Mouse (Mus musculus) E14TG2a.4 (cell line): ENCODE data around the gene Tuba1b.

ENCODE experiments used
- H3K27me3 ChIP-seq: 2 replicates; pipeline ENCODE4 v1.6.1; 2014; ENCODE audit warnings: low read length, control low read depth; ENCODE audit not compliant: insufficient read depth
- H3K36me3 ChIP-seq: 2 replicates; pipeline ENCODE4 v1.6.1; 2014; ENCODE audit warnings: low read length, control low read depth; ENCODE audit not compliant: insufficient read depth
- H3K4me1 ChIP-seq: replicated peaks from 2 replicates; pipeline ENCODE4 v1.6.1; 2014; ENCODE audit warnings: low read depth, low read length, control low read depth
- H3K4me3 ChIP-seq: replicated peaks from 2 replicates; pipeline ENCODE4 v1.5.1; 2014; ENCODE audit warnings: mild to moderate bottlenecking, low read length
- H3K9me3 ChIP-seq: 2 replicates; pipeline ENCODE4 v1.6.1; 2014; ENCODE audit warnings: low read length, control low read depth
- CTCF ChIP-seq: conservative IDR thresholded peaks from 2 replicates; pipeline ENCODE4 v1.5.1; 2014; ENCODE audit warnings: low read length
- NANOG ChIP-seq: IDR thresholded peaks from 2 replicates; pipeline ENCODE4 v1.6.1; 2014; ENCODE audit warnings: borderline replicate concordance, low read length, mixed read lengths
- POU5F1 ChIP-seq: IDR thresholded peaks from 2 replicates; pipeline ENCODE4 v1.6.1; 2014; ENCODE audit warnings: low read length, borderline replicate concordance

Tuba1b gene

GRCm38 (mm10) chr15:98934217-98934839 is at the start of gene Tuba1b:
TSS of gene Tuba1b (minus strand) at chr15:98934565.
- H3K4me1 ChIP-seq = peaks cover 37% of the 10 kb centered on the region
- H3K27me3 ChIP-seq = no peaks in the 10 kb centered on the region
- TF ChIP-seq POU5F1 (no peak), CTCF (no peak), NANOG (no peak)
- peaks cover 39% of the 10 kb centered on the region for H3K36me3 ChIP-seq
- H3K9me3 ChIP-seq = no peaks in the 10 kb centered on the region
- H3K4me3 ChIP-seq = peak within 1 kb of the TSS; percentile 96

- H3K27me3 ChIP-seq = no peaks in the 10 kb centered on the region
- H3K9me3 ChIP-seq = no peaks in the 10 kb centered on the region
- H3K4me3 ChIP-seq = peak overlapping the region; percentile 30
- no peak for TF ChIP-seq CTCF
- TF ChIP-seq NANOG = no peak
- no peak for TF ChIP-seq POU5F1
- no peaks in the 10 kb centered on the region for H3K36me3 ChIP-seq
- H3K4me1 ChIP-seq = peaks cover 95% of the 10 kb centered on the region
These were observed 49.2 kb upstream of the Tuba1b start for GRCm38 (mm10) chr15:98983431-98984081.

- Histone ChIP-seq H3K4me1 (peaks cover 95% of the 10 kb centered on the region), H3K36me3 (no peaks in the 10 kb centered on the region), H3K27me3 (no peaks in the 10 kb centered on the region), H3K4me3 (no peak overlapping the region; the same call in 1 of the 2 replicates), H3K9me3 (no peaks in the 10 kb centered on the region)
- peak; percentile 36; the same call in 1 of the 2 replicates for TF ChIP-seq NANOG
- TF ChIP-seq CTCF = no peak
These were observed 47.7 kb upstream of the Tuba1b start for GRCm38 (mm10) chr15:98982100-98982499.

GRCm38 (mm10) chr15:98980012-98980614 is 45.7 kb upstream of the Tuba1b start:
- TF ChIP-seq NANOG = no peak
- no peak for TF ChIP-seq CTCF
- TF ChIP-seq POU5F1 = no peak
- H3K9me3 ChIP-seq = no peaks in the 10 kb centered on the region
- no peaks in the 10 kb centered on the region for H3K36me3 ChIP-seq
- no peaks in the 10 kb centered on the region for H3K27me3 ChIP-seq
- no peak overlapping the region for H3K4me3 ChIP-seq
- H3K4me1 ChIP-seq = peaks cover 98% of the 10 kb centered on the region

DNA sequence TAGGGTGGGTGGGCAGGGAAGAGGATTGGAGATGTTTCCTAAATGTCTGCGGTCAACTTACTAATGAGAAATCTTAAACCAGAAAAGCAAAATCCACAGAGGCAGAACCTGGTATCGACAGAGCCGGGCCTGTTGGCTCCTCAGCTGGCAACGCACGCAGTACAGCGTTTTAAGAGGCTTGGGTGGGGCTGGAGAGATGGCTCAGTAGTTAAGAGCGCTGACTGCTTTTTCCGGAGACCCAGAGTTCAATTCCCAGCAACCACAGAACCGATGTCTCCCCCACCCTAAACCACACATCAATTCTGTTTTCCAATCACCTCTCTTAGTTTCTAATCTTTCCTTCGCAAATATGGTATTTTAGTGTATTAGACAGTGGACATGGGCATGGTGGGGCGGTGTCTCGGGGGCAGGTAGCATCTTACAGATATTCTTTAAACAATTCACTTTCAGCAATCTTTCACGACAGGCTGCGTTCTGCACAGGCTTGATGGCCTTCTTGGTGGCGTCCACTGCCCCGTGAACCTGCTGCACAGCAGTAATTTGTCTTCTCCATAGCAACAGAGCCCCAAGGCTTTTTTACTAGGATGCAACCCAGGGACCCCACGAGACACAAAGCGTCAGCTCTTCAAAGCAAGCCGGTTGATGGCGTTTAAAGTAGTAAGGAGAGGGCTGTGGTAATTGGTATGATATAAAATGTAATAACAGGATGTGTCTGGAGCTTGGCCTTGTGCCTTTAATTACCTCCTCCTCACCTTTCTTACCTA is 44.2 kb upstream of the Tuba1b start:
- H3K36me3 ChIP-seq = no peaks in the 10 kb centered on the region
- no peaks in the 10 kb centered on the region for H3K9me3 ChIP-seq
- no peak for TF ChIP-seq POU5F1
- no peak for TF ChIP-seq CTCF
- TF ChIP-seq NANOG = 0 out of 2 replicates have a peak, but pooled peaks have one; percentile 30
- H3K4me1 ChIP-seq = peaks cover 93% of the 10 kb centered on the region
- H3K4me3 ChIP-seq = peak overlapping the region; percentile 60
- no peaks in the 10 kb centered on the region for H3K27me3 ChIP-seq

GRCm38 (mm10) chr15:98977759-98978408 is 43.5 kb upstream of the Tuba1b start:
- H3K9me3 ChIP-seq = no peaks in the 10 kb centered on the region
- peaks cover 93% of the 10 kb centered on the region for H3K4me1 ChIP-seq
- TF ChIP-seq NANOG (no peak), CTCF (no peak), POU5F1 (no peak)
- no peaks in the 10 kb centered on the region for H3K36me3 ChIP-seq
- H3K27me3 ChIP-seq = no peaks in the 10 kb centered on the region
- peak overlapping the region; percentile 60 for H3K4me3 ChIP-seq

DNA sequence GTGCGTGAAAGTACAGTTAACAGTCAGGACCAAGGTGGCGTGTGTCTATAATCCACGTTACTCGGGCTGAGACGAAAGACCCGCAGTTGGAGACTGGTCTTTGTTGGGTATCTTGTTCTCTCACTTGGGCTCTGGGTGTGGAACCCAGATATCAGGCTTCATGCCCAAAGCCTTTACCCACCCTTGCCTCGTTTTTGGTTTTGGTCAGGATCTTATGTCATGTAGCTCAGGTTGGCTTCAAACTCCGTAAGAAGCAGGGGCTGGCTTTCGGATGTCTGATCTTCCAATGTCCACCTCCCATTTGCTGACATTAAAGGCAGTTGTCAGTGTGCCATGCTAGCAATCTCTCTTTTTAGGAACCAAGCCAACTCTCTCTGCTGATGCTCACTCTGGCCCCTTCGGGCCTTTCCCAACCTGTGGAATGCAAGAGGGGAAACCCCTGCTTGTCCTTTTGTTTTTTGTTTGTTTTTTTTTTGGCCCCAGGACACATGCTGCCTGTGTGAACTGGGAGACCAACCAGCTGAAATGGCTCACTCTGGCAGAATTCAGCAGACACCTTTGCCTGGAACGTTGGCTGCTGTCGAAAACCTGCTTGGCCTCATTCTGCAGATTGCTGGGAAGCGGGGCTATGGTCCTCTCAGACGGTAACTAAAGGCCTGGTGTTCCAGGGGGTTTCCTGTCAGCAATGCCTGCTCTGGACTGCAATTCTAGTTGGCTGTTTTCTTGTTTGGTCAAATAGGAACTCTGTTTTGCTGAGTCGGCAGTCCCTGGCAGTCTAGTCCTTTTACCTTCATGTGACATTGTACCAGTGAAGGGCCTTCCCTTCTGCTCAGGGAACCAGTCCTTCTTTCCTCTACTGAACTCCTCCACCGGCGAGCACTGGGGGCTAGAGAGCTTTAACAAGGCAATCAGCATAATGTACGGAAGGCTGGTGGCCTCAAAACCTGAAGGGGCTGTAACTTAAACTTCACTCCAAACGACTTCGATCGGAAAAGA is 42.7 kb upstream of the Tuba1b start:
- no peak for TF ChIP-seq POU5F1
- TF ChIP-seq CTCF = no peak
- TF ChIP-seq NANOG = no peak

More for the DNA sequence above, 42.7 kb upstream of the Tuba1b start:
- H3K9me3 ChIP-seq = no peaks in the 10 kb centered on the region
- no peaks in the 10 kb centered on the region for H3K27me3 ChIP-seq
- H3K4me3 ChIP-seq = peak overlapping the region; percentile 60
- no peaks in the 10 kb centered on the region for H3K36me3 ChIP-seq
- peaks cover 90% of the 10 kb centered on the region for H3K4me1 ChIP-seq
